Mouse (Mus musculus) c-Kit-positive CD71-negative TER-119-negative erythroid progenitor cells, embryonic 14.5 days (primary cell): ENCODE measurements around the gene Tlr6.
A peak's percentile ranks its signal among the peaks of the same experiment; 100 is the strongest.

Experiments used
- DNase-seq: peaks from one replicate; pipeline ENCODE4 v3.0.0-alpha.2; 2013; ENCODE audit warnings: low read depth

Tlr6 gene

DNA sequence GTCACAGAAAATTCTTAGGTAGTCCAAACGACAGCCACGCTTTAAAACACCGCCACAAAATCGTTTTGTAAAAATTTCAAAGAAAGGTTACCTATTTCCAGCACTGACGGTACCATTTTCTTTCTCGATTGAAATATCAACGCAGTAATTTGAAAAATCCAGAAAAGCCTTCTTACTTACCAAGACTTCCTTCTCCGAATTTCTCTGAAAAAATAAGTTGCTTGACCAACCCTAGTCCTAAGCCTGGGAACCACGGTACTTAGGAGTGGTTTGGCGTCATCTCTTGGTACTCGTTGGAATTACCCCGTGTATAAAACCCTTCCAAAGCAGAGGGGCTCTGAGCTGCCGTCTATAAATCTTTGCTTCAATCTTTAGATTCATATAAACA, at the start of gene Tlr6:
Gene Tlr6 (minus strand): TSS at position 255 of the 388 bp plus-strand sequence.
- peak; percentile 84 for DNase-seq

DNA sequence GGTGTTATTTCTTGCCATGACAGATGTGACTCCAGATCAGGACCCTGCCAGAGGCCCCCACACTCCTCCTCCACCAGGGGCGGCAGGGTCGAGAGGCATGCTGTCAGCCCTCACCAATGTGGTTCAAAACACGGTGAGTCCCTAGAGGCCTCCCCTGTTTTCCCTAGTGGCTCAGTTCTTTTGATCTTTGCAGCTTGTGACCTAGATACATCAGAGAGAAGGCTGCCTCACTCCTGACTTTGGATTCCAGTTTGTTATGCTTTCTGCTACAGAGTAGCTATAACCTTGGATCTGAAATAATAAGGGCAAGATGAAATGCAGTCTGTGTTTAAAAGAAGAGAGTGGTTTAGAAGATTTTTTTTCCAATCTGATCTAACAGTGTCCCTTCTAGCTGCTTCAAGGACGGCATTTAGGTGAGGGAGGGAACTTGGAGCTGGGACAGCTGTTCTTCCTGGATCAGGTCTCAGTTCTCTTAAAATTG, 46.2 kb upstream of the Tlr6 start:
- DNase-seq: no peak

DNA sequence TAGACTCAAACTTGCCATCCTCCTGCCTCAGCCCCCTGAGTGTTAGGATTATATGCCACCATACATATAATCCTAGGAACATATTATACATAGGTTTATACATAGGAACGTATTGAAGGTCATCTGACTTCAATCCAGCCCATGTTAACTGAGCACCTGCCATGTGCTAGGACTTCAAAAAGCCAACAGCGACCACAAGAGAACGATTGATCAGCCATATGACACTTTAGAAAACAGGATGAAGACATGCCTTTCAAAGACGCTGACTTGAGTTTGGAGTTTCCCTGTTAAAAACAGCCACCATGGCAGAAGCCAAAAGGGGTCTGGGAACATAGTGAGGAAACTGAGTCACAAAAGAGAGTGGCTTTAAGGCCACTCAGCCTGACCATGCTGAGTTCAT, 45.4 kb upstream of the Tlr6 start:
- no peak for DNase-seq

DNA sequence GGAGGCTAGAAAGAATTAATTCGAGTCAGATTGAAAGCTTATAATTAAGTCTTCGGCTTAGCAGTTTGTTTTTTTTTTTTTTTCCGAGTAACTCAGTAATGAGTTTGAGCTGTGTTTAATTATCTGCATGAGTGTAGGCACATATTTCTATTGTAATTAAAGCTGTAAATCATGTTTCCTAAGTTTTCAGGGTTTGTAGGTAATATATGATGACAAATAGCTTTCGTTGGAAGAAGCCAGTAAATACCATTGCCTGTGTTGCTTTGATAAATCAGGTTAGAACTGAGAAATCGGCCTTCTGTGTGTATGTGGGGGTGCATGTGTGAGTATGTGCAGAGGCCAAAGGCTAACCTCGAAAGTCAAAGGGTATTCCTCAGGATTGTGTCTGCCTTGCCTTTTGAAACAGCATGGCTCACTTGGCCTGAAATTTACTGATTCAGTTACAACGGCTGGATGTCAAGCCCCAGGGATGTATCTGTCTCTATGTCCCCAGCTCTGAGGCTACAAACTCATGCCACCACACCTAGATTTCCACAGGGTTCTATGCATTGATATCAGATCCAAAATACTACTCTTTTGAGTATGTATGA, 44.1 kb upstream of the Tlr6 start:
- DNase-seq: no peak

DNA sequence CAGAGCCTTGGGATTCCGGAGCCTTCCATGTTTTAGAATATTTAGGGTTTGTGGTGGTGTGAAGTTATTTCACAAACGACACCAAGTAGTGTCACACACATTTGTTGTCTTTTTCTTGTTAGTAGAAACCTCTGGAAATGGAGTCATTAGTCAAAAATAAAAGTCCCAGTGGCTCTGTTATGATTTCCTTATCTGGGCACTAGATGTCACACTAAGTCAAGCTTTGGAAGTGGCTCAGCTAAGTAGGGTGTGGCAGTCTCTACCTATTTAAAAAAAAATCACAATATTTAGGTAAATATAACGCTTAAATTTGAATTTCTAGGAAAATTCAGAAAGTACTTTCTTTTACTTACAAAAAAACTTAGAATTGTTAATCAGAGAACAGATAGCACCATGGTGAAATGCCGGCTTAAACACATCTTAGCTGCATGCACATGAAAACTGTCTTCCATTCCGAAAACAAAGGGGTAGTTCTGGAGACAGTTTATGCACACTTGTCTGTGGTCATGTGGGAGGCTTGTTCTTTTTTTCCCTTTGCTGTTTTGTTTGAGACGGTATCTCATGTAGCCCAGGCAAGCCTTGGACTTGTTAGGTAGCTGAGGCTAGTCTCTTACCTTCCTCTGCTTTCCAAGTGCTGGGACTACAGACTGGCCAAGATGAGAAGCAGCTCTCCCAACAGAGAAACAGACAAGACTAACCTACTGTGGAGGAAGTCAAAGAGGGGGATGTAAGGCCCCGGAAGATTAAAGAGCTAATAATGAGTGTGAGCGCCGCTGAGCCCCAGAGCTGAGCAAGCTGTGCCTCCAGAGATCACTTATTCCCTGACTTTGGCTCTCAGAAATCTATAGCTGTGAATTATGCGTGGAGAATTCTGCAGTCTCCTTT, 43.3 kb upstream of the Tlr6 start:
- DNase-seq: no peak

DNA sequence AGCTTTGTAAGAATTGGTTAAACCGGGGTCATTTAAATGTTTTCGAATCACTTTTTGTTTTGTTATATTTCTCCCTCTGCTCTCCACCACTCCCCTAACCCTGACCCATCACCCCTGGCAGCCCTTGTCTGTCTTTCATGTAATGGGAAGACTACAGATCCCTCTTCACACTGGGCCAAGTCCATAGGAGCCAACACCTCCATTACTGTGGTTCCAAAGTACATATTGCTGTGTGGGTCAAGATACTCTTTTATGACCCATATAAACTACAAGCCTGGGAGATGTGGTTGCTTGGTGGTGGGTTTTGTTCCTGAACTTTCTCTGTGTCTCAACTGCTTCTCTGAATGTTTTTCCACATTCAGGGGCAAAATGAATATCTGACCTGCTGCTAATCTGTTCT, 35.5 kb upstream of the Tlr6 start:
- no peak for DNase-seq

DNA sequence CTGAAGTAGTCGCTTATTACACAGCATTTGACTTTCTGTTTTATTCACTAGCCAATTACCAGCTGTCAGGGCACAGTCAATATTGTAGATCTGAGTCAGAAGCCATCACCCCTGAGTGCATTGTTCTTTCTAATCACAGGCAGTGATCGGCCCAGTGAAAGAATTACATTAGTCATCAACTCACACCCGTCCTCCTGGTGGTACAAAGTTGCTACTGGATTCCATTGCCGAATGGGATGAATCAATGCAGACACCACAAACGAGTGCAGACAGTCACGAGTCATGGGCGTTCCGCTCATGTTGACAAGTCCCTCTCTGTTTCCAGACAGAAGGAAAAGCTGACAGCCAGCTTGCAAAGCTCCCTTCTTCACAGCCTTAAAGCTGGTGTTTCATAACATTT, 32.6 kb upstream of the Tlr6 start:
- no peak for DNase-seq

DNA sequence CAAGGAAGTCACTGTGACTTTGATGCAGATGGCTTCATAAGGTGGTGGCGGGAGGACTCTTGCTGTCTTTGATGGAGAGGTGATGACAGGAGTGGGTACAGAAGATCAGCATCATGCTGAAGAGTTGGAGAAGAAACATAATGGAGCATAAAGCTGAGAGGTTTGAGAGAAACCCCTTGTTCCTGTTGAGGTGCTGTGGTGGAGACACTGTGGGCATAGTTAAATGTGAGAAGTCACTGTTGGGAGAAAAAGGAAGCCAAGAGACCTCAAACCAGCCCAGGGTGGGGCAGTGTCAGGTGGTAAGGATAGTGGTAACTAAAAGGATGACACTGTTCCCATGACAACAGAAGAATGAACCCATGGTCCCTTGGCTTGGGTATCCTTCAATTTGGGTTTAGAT, 30.0 kb upstream of the Tlr6 start:
- DNase-seq: no peak

DNA sequence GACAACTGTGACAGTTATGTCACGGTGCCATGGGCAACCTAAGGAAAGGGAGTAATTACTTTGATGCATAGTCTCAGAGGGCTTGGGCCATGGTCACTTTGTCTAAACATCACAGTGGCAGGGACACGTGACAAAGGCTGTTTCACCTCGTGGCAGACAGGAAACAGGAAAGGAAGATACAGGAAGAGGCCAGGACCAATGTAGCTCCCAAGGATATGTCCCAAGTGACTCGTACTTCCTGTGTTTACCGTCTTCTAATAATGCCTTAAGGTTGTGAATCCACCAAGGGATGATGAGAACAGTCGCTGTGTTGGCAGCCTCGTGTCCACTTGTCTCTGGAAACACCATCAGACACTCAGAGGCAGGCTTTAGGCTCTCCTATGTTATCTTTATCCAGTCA, 26.1 kb upstream of the Tlr6 start:
- no peak for DNase-seq

DNA sequence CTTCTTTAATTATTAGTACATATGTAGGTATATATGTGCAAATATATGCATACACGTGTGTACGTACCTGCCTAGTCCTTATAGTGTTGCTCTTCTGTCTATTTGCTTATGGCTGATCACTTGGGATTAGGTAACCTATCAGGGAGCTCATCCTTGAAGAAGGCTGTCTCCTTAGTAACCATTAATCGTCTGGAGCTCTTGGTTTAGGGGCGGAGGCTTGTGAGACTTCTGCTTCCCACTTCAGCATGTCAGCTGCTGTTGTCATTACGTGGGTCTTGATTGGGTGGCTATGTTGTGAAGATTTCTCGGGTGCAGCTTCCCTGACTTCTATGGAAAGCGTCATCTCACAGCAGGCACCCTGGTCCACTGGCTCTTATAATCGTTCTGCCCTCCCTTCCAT, 17.2 kb upstream of the Tlr6 start:
- no peak for DNase-seq

DNA sequence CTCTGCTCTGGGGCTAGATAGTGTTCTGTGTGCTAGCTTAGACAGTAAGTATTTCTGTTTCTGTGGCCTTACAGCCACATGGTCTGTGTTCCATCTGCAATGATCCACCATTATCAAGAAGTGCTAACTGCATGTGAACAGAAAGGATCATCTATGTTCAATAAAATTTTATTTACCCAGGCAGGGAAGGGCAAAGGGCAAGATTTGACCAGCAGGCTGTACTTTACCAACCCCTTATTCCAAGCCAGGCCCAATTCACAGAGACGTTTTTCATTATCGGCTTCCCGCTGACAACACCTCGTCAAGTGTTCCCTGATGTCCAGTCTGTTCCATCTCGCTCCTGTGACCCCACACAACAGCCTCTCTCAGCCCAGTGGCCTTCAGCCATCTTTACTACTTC, 15.2 kb upstream of the Tlr6 start:
- no peak for DNase-seq

DNA sequence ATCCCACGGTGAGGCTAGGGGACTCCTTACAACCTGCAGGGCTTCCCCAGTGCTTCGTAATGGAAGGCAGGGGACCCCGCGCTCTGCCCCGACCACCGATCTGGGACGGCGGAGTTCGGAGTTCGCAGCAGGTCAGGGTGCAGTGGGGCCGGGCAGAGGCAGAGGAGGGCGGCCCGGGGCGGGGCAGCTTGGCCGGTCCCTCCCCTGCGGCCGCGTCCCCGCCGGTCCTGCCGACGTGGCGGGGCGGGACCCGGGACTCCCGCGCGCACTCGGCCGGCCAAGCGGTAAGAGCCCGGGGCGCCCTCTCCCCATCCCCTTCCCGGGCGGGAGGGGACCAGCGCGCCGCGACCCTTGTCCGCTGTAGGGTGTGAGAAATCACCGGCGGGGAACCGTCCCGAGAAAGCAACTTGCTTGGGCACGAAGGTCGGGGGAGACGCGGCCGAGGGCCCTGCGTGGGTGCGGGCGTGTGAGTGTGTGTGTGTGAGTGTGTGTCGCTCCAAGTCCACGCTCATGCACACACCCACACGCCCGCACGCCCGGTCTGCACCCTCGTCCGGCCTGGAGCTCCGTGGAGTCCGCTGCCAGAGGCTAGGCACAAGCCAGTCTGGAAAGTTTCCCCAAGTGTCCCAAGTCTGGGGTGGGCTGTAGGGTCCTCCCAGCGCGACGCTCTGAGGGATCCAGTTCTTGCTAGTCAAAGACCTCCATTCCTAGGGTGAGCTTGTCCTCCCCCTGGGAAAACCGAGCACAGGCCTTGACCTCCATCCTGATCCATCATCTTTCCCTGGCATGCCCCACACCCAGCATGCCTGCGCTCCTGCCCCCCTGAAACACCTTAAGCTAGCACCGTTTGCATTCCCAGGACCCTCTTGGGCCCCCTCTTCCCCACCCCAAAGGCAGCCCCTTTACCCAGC, 10.2 kb upstream of the Tlr6 start, which contains the start of gene Fam114a1:
Gene Fam114a1 (plus strand): TSS at position 211 of the 911 bp plus-strand sequence.
- no peak for DNase-seq

DNA sequence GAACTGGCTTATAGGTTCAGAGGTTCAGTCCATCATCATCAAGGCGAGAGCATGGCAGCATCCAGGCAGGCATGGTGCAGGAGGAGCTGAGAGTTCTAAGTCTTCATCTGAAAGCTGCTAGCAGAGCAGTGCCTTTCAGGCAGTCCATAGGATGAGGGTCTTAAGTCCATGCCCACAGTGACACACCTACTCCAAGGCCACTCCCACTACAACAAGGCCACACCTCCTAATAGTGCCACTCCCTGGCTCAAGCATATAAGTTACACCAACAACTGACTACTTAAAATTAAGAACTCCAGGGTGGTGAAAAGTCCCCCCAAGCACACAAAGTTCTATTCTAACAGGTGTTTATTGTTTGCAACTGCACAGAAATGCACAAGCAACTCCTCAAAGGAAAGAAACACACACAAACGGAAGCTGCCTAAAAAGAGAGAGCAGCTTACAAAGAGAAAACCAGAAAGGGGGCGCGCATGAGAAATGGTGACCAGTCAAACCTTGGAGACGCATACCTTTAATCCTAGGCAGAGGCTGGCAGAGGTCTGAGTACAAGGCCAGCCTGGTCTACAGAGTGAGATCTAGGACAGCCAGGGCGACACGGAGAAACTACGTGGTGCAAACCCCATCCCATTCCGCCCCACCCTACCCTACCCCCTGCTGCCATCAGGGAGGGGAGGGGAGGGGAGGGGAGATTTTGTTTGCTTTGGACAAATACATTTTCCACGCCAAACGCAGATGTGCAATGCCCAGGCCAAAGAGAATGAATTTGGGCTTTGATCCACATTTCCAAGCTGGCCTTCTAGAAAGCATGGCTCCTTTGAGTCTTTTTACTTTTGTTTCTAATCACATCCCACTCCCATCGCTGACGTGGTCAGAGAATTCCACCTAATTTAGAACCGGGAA, 9.3 kb upstream of the Tlr6 start:
- no peak for DNase-seq

DNA sequence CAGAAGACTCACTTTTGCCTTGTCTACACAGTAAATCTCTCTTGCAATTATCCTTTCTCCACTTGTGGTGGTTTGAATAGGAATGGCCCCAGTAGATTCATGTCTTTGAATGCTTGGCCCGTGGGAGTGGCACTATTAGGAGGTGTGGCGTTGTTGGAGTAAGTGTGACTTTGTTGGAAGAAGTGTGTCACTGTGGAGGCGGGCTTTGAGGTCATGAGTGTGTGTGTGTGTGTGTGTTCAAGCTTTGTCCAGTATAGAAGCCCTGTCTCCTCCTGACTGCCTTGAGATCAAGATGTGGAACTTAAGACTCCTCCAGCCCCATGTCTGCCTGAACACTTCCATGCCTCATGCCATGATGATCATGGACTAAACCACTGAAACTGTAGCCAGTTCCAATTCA, 3.8 kb upstream of the Tlr6 start:
- no peak for DNase-seq

DNA sequence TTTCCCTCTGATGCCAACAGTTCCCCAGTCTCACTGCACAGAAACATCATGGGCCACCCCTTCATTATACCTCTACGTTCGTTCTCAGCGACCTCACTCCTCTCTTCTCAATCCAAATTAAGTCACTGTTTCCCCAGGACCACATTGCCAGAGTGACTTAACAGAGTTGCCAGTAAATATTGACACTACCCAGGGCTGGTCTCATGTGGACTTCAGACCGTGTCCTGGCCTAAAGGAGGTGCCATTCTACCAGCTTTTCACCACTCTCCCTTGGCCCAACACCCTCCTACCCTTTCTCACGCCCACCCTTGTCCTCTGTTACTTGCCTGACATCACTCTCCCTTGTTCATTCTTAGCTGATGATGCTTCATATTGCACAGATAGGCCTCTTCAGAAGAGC, 3.4 kb upstream of the Tlr6 start:
- no peak for DNase-seq

DNA sequence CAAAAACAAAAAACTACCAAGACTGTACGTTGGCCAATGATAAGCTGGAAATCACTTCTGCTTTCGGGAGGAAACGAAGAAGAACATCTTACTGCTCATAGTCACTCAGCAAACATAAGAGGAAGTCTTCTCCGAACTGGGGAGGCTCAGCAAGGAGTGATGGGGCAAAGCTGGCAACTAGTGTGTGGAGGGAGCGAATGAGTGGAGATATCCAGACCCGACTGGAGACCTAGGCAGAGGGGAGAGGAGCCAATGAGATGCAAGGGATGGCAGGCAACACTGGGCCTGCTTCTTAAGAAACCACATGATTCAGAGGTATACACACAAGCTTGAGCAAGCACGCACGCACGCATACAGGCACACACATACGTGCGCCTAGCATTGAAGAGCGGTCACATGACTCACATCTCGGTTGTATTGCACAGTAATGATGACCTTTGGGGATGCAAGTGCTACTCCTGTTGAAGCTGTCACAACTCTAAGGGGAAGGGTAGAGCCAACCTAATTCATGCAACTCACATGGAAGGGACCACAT, 1.0 kb upstream of the Tlr6 start:
- peak; percentile 41 for DNase-seq

DNA sequence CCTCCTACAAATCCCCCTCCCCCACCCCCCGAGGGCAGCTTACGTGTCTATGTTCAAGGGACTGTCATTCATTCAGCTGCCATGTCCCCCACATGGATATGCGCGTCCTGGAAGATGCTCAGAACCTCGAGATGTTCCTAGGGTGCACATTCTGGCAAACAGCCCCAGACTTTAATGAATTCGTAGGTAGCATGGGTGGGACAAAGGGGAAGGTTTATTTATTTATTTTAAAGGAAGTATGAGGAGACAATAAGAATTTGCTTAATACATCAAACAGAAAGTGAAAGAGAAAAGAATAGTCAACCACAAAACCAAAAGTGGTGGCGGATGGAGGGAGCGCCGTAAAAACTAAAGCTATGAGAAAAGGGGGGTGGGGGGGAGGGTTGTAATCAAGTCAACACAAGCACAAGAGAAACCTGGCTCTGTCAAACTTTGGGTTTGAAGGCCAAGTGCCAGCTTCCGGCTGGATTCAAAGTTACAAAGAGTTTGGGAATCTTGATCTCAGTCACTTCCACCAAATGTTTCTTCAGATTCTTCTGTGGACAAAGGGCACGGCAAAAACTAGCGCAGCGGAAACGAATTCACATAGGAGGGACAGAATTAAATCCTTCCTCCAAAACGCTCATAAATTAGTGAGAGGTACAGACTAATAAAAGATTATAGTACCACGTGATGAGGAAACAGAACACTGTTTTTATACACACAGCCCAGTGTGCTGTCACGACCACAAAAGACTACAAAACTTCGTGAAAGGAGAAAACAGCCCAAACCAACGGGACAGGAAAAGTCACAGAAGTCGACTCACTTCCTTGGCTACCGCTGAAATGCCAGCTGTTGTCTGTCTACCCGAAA, 680 bp downstream of the Tlr6 start:
- DNase-seq: peak; percentile 13

DNA sequence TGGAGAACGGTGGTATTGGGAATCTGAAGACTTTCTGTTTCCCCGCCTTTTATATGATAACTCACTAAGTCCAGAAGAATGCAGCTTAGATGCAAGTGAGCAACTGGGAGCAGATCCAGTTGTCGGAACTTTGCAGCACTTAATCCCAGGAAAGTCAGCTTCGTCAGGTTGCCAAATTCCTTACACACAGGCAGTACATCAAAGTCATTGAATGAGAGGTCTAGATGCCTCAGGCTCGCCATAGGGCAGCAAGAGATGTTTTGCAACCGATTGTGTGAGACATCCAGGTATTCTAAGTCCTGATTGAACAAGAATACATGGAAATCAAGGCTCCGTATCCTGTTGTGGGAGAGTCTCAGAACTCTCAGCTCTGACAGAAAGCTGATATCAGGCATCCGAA, 5.0 kb downstream of the Tlr6 start:
- no peak for DNase-seq

DNA sequence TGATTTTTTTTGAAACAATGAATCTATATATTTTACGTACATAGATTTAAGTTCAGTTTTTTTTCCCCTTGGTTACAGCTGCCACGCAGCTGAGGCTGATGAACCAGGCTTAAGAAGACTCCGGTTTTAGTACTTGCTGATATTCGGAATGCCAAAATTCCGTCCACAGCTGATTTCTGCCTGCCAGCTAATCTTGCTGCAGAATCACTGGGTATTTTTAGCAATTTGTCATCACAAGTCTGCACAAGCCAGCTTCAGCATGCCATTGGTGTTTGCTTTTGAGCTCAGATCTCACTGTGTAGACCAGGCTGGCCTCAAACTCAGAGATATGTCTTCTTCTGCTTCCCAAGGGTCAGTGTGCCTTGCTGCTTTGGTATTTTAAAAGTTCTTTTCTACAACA, 8.4 kb downstream of the Tlr6 start:
- DNase-seq: no peak

DNA sequence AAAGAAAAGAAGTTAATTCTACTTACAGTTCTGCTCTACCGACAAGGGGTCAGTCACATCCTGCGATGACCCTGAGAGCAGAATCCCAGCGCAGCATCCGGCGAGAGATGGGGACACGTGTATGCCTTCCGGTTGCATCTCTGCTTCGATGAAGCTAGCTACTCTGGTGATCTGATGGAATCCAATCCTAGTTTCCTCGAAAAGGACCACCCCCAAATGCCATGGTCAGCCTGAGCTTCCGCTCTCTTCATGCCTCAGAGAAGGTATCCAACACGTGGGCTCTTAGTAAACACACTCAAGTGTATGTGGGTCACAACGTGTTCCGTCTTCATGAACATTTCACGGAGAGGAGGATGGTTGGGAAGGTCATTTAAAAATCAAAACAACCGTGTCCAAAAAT, 27.1 kb downstream of the Tlr6 start:
- no peak for DNase-seq
